Mouse (Mus musculus) left cerebral cortex, adult 8-10 months (tissue): Measurements from ENCODE around the gene Gm21915. TPM values are rescaled to one million over a fixed set of nuclear protein-coding genes. Genes with fewer than 3 reads are reported as not detected.

Experiments
- DNase-seq, 2 experiments: peaks; one replicate each; pipeline ENCODE4 v3.0.0; 2022; ENCODE audit warnings: low spot score in 2 of 2
- total RNA-seq, 4 experiments: library from RNA; stranded (reverse); gene quantifications; 2 replicates each; pipeline ENCODE4 v1.2.4; 2022

Gene Gm21915
- total RNA-seq = not detected

- no peak for DNase-seq
These were observed at the start of gene Gm21915 for GRCm38 (mm10) chr9:40670313-40670712. TSS of gene Gm21915 (plus strand) at chr9:40670613.

DNA sequence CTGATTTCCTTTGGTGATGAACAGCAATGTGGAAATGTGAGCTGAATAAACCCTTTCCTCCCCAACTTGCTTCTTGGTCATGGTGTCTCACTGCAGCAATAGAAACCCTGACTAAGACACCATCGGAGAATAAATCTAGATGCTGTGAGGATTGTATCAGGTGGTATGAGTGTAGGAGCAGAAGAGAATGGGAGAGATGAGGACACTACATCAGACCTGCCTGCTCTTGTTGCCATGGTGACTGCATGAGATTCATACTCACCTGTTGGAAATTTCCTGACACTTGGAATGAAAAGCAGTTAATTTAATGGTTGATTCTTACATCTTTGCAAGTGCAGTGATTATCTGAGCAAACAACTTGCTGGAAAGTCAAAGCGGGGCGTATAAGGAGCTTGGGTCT is 48.1 kb upstream of the Gm21915 start:
- no peak for DNase-seq

- DNase-seq = no peak
These were observed 47.6 kb upstream of the Gm21915 start for GRCm38 (mm10) chr9:40622793-40623192.

GRCm38 (mm10) chr9:40625341-40625740 is 45.1 kb upstream of the Gm21915 start:
- no peak for DNase-seq

DNA sequence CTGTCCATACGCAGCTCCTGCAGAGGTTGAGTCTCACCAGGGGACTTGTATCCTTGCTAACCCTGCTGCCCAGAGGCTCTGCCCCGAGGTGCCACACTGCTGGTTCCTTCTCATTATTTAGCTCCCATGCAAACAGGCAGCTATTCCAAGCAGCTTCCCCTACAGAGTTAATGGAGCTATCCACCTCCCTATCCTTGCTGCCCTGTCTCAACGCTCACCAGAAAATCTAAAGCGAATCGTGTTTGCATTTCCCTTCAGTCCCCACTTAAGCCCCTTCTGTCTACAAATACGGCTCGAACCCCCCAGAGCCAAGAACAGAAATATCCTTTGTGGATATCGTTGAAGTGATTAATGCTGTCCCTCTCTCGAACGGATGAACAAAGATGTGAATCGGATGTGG is 43.8 kb upstream of the Gm21915 start:
- no peak for DNase-seq

DNA sequence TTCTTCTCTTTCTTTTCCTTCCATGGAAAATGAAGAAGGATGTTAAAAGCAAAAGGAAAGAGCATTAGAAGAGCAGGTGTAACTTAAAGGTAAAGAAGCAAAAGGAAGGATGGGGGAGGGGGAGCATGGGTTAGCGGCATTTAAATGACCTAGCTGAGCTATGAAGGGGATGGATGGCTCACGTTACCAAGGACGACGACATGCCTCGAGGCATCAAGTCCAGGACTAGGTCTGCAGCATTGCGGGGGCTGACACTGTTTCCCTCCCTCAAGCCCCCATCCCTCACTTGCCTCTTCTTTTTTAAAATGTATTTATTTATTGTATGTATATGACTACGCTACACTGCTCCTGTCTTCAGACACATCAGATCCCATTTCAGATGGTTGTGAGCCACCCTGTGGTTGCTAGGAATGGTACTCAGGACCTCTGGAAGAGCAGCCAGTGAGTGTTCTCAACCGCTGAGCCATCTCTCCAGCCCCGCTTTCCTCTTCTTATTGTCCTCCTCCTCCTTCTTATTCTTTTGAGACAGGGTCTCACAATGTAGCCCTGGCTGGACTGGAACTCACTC is 43.2 kb upstream of the Gm21915 start:
- DNase-seq = no peak

- DNase-seq = no peak
These were observed 42.0 kb upstream of the Gm21915 start for GRCm38 (mm10) chr9:40628130-40629069.

GRCm38 (mm10) chr9:40629441-40629840 is 41.0 kb upstream of the Gm21915 start:
- no peak for DNase-seq

DNA sequence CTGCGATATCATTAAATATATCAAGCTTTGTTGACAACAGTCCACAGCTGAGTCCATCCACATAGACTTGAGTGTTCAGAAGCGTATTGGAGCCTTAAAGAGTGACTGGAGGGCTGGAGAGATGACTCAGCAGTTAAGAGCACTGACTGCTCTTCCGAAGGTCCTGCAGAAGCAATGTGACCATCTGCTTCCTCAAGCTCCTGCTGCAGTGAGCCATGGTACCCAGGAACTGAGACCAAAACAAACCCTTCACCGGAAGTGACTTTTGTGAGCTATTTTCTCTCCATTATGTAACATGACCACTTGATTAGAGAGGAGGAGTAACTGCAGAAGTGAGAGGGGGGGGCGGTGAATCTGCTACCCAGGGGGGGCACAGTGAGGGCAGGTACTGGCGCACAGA is 39.3 kb upstream of the Gm21915 start:
- no peak for DNase-seq

GRCm38 (mm10) chr9:40631505-40631904 is 38.9 kb upstream of the Gm21915 start:
- DNase-seq = no peak

DNA sequence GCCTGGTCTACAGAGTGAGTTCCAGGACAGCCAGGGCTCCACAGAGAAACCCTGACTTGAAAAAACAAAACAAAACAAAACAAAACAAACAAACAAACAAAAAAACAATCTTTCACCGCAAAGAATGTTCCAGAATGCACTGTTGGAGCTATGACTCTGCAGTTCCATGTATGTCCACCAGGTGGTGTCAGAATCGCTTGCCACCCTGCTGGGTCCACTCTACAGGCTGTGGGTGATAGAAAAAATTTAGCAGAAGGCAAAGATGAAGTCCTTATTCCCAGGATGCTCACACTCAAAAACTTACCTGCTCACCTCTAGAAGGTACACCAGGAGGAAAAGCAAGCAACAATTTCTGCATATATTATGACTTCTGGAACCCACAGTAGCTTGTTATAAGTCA is 34.4 kb upstream of the Gm21915 start:
- DNase-seq = no peak

DNA sequence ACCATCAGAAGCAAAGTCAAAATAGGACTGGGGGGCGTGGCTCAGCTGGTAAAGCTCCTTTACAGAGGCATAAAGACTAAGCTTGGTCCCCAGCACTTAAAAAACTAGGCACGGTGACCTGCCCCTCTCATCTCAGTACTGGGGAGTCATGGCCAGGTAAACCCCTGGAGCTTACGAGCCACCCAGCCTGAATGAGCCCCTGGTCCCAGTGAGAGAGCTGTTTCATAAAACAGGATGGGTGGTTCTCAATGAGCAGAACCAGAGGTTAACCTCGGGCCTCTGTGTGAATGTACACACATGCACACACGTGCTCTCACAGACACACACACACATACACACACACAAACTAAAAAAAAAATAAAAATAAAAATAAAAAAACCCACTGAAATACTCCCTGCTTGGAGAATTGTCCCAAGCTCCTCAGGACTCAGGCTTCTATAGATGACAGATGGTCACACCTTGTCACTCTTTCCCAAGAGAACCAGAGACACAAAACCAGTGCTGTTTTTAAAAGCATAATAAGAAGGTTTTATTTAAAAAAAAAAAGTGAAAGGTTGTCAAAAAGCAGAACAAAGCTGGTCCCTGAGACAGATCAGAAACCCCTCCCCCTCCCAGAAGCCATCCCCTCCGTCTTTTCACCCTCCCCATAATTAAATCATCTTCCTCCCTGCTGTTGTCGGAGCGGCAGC is 32.6 kb upstream of the Gm21915 start:
- no peak for DNase-seq

- DNase-seq = no peak
These were observed 31.9 kb upstream of the Gm21915 start for GRCm38 (mm10) chr9:40638394-40639049.

DNA sequence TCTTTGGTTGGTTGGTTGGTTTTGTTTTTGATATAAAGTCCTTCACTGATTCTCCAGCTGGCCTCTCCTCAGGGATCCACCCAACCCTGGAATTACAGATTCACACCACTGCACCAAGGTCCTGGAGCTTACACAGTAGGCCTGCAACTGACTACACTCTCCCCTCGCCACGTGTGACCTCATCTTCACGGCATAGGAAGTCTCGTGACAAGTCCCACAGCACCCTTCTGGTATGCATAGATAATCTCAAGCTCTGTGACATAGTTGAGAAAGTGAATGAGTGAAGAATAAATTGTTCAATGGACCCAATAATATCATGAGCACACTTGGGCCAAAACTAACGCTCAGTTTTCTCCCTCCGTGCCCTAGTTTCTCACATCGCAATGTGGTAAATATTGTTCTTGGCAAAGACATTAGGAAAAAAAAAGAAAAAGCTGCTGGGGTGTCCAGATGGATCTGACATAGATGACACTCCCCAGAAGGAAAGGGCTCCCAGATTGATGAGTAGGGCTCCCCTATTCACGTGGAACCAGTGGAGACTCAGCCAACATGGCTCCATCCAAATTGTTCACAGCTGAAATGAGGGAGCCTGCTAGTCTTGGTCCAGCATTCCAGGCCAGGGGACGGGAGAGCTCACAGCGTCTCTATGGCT is 30.8 kb upstream of the Gm21915 start:
- DNase-seq = no peak

DNA sequence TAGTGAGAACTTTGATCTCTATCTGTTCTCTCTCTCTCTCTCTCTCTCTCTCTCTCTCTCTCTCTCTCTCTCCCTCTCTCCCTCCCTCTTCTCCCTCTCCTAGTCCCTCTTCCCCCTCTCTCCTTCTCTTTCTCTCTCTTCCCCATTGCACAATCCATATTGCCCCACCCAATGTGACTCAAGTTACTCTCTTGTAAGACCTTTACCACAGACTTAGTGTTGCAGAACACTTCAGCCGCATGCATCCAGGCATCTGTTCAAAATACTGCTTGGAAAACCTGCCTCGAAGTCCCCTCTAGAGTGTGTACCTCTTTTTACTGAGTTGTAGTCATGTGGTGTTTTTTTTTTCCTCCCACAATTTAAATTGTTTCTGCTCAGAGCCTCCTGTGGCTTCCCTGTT is 29.1 kb upstream of the Gm21915 start:
- no peak for DNase-seq

GRCm38 (mm10) chr9:40642470-40643220 is 27.8 kb upstream of the Gm21915 start:
- DNase-seq = no peak

DNA sequence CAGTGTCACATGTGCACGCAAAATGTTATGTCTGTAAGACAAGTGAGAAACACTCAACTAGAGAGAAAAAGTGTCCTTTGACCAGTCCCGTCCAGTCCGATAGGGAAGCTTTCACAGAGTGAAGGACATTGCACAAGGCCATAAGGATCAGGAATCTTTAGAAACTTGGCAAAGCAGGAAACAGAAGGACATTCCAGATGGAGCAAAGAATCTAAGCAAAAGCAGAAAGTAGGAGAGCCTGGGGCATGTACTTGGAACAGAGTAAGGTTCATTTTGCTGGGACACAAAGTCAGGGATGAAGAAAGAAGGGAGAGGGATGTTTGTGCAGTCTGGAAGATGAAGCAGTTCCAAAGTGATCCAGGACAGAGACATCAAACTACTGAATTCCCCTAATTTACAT is 21.0 kb upstream of the Gm21915 start:
- DNase-seq = no peak

DNA sequence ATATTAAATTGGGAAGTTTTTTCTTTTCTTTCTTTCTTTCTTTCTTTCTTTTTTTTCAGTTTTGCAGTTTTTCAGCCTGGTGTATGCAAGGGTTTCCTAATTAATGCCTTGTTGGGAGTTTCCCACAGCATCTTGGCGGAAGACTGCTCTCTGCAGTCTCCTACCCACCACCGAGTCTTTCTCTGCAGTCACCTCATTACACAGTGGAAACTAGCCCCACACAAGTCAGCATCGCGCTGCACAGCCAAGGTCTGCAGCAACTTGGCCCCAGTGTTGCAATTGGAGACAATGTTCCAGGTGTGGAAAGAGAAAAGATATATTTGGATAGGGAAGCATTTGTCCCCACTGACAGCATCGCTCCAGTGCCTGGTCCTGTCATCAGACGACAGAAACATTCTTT is 20.4 kb upstream of the Gm21915 start:
- no peak for DNase-seq

GRCm38 (mm10) chr9:40651239-40651859 is 19.1 kb upstream of the Gm21915 start:
- DNase-seq = no peak

DNA sequence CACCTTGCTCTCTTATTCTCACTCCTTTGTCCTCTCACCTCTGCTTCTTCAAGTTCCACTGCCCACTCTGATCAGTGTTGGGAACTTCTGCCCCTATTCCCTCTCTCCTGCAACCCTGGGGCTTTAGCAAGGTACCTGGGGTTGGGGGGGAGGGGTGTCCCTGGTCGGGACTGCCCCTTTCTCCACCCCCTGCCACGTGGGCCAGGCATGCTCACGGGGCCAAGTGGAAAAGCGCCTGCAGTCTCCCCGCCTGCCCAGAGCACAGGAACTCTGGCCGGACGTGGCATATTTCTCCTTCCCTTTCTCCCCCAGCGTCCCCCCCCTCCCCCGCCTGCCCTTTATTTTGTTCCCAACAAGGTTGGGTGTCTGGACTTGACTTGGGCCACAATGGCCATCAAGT is 17.7 kb upstream of the Gm21915 start:
- DNase-seq = no peak
